Mouse (Mus musculus) olfactory bulb, adult 2 months (tissue): ENCODE measurements around the gene Anpep.

Experiments used
- CTCF ChIP-seq: fragments of 200-500 bp; IDR thresholded peaks from 2 replicates; pipeline ENCODE4 v1.5.1; 2012; ENCODE audit warnings: low read depth, mild to moderate bottlenecking, low read length, moderate library complexity; ENCODE audit not compliant: insufficient read depth
- POLR2A ChIP-seq: fragments of 200-500 bp; IDR thresholded peaks from 2 replicates; pipeline ENCODE4 v1.6.1; 2012; ENCODE audit warnings: mild to moderate bottlenecking, low read depth, low read length, moderate library complexity; ENCODE audit not compliant: insufficient read depth

DNA sequence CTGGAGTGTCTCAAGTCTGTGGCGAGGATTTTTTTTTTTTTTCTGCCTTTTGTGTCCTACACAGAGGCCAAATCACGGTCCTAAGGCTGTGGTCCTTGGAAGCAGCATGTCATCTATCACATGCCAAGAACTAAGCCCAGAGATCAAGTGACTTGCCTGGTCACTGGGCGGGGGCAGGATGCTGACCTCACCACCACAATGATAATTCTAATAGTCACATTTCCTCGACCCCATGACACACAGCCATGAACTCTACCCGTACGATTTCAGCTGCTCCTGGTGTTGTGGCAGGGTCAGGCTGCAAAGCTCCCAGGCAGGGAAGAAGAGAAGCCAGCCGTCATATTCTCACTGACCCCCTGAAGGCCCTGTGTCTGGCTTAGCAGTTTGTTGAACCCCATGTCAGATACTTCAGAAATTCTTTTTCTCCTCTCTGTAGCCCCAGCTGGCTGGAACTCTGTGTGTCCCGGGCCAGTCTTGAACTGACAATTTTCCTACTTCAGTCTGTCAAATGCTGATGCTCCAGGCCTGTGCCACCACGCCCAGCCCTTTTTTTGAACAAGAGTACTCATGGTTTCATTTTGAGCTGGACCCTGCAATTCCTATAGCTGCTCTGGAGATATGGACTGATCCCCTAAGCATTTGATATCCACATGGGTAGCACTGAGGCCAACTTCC, 1.8 kb downstream of the Anpep start:
- TF ChIP-seq CTCF (no peak), POLR2A (no peak)
